Mouse (Mus musculus): ENCODE data around the gene Vars. TPM values are rescaled to one million over a fixed set of nuclear protein-coding genes. Genes with fewer than 3 reads are reported as not detected.

The Vars gene
- total and polyA plus RNA-seq, 2 experiments from 2014 or later: 40.9 to 97.8 TPM

- no peak overlapping the region for H3K9ac ChIP-seq (replicated peaks; ENCODE audit: low read length, poor library complexity, severe bottlenecking)
- no peak for ATAC-seq (ENCODE audit: low FRiP score)
- no peak for DNase-seq (ENCODE audit: low spot score)
- H3K4me3 ChIP-seq (ENCODE audit: low read depth, low read length): no peak overlapping the region
- no peaks in the 10 kb centered on the region for H3K9me3 ChIP-seq (ENCODE audit: low read length)
- TF ChIP-seq CTCF (IDR thresholded peaks at IDR 0.05): no peak
- H3K27ac ChIP-seq (ENCODE audit: low read depth, low read length): peak overlapping the region; percentile 49; the same call in 1 of the 2 replicates
- WGBS: 65% methylated on average over 12 of the region's 12 CpGs
- H3K36me3 ChIP-seq (ENCODE audit: insufficient read depth, low read length): no peaks in the 10 kb centered on the region
- H3K4me1 ChIP-seq (ENCODE audit: insufficient read depth, low read length): no peaks in the 10 kb centered on the region
- peak overlapping the region; percentile 54; the same call in 1 of the 2 replicates for H3K4me2 ChIP-seq (ENCODE audit: low read depth, low read length, poor library complexity, severe bottlenecking)
- no peaks in the 10 kb centered on the region for H3K27me3 ChIP-seq (ENCODE audit: insufficient read depth, low read length)
Observed at GRCm38 (mm10) chr17:35052271-35052798, 51.5 kb downstream of the Vars start.

GRCm38 (mm10) chr17:35055691-35056495 lies 55.1 kb downstream of the Vars start:
- no peak for TF ChIP-seq CTCF (IDR thresholded peaks at IDR 0.05)
- no peak overlapping the region for H3K4me2 ChIP-seq (ENCODE audit: low read depth, low read length, poor library complexity, severe bottlenecking)
- peaks cover 4% of the 10 kb centered on the region; the same call in 1 of the 2 replicates for H3K4me1 ChIP-seq (ENCODE audit: insufficient read depth, low read length)
- H3K4me3 ChIP-seq (ENCODE audit: low read depth, low read length): no peak overlapping the region
- no peak for DNase-seq (ENCODE audit: low spot score)
- ATAC-seq (ENCODE audit: low FRiP score): no peak
- no peak overlapping the region for H3K9ac ChIP-seq (replicated peaks; ENCODE audit: low read length, poor library complexity, severe bottlenecking)
- H3K9me3 ChIP-seq (ENCODE audit: low read length): no peaks in the 10 kb centered on the region
- 90% methylated on average over 7 of the region's 7 CpGs for WGBS
- no peaks in the 10 kb centered on the region for H3K36me3 ChIP-seq (ENCODE audit: insufficient read depth, low read length)
- no peaks in the 10 kb centered on the region for H3K27me3 ChIP-seq (ENCODE audit: insufficient read depth, low read length)
- H3K27ac ChIP-seq (ENCODE audit: low read depth, low read length): no peak overlapping the region

GRCm38 (mm10) chr17:35057090-35057489 lies 56.3 kb downstream of the Vars start:
- Histone ChIP-seq H3K4me3 (ENCODE audit: low read depth, low read length) (no peak overlapping the region), H3K4me2 (ENCODE audit: low read depth, low read length, poor library complexity, severe bottlenecking) (no peak overlapping the region), H3K9ac (replicated peaks; ENCODE audit: low read length, poor library complexity, severe bottlenecking) (no peak overlapping the region), H3K9me3 (ENCODE audit: low read length) (no peaks in the 10 kb centered on the region), H3K27ac (ENCODE audit: low read depth, low read length) (no peak overlapping the region), H3K4me1 (ENCODE audit: insufficient read depth, low read length) (peaks cover 4% of the 10 kb centered on the region; the same call in 1 of the 2 replicates), H3K27me3 (ENCODE audit: insufficient read depth, low read length) (no peaks in the 10 kb centered on the region), H3K36me3 (ENCODE audit: insufficient read depth, low read length) (peaks cover 6% of the 10 kb centered on the region; the same call in 1 of the 2 replicates)
- WGBS: 86% methylated on average over 3 of the region's 3 CpGs
- DNase-seq (ENCODE audit: low spot score) (no peak), ATAC-seq (ENCODE audit: low FRiP score) (no peak)
- no peak for TF ChIP-seq CTCF (IDR thresholded peaks at IDR 0.05)

- Histone ChIP-seq H3K4me2 (ENCODE audit: low read depth, low read length, poor library complexity, severe bottlenecking) (peak overlapping the region; percentile 79), H3K27me3 (ENCODE audit: insufficient read depth, low read length) (0 out of 2 replicates have a peak, but pooled peaks cover under 1% of the 10 kb centered on the region), H3K4me1 (ENCODE audit: insufficient read depth, low read length) (peaks cover 4% of the 10 kb centered on the region; the same call in 1 of the 2 replicates), H3K27ac (ENCODE audit: low read depth, low read length) (peak overlapping the region; percentile 26; the same call in 1 of the 2 replicates), H3K36me3 (ENCODE audit: insufficient read depth, low read length) (peaks cover 6% of the 10 kb centered on the region; the same call in 1 of the 2 replicates), H3K9ac (replicated peaks; ENCODE audit: low read length, poor library complexity, severe bottlenecking) (peak overlapping the region; percentile 76; the same call in 1 of the 2 replicates), H3K4me3 (ENCODE audit: low read depth, low read length) (peak overlapping the region; percentile 72), H3K9me3 (ENCODE audit: low read length) (no peaks in the 10 kb centered on the region)
- whole genome bisulfite sequencing: 68% methylated on average over 9 of the region's 9 CpGs
- DNase-seq (ENCODE audit: low spot score) (no peak), ATAC-seq (ENCODE audit: low FRiP score) (no peak)
- TF ChIP-seq CTCF (IDR thresholded peaks at IDR 0.05): no peak
Observed at GRCm38 (mm10) chr17:35058316-35058715, 57.5 kb downstream of the Vars start.

GRCm38 (mm10) chr17:35058911-35059892 lies 58.4 kb downstream of the Vars start, which contains the start of gene Ddah2:
Gene Ddah2, plus strand, starts transcription at chr17:35059035.
- peak; percentile 81 for TF ChIP-seq CTCF (IDR thresholded peaks at IDR 0.05)
- Histone ChIP-seq H3K36me3 (ENCODE audit: insufficient read depth, low read length) (peaks cover 6% of the 10 kb centered on the region; the same call in 1 of the 2 replicates), H3K27ac (ENCODE audit: low read depth, low read length) (peak within 1 kb of the TSS; percentile 82), H3K9ac (replicated peaks; ENCODE audit: low read length, poor library complexity, severe bottlenecking) (peak within 1 kb of the TSS; percentile 76), H3K27me3 (ENCODE audit: insufficient read depth, low read length) (peaks cover 8% of the 10 kb centered on the region; the same call in 1 of the 2 replicates), H3K4me2 (ENCODE audit: low read depth, low read length, poor library complexity, severe bottlenecking) (peak within 1 kb of the TSS; percentile 79), H3K9me3 (ENCODE audit: low read length) (no peaks in the 10 kb centered on the region), H3K4me1 (ENCODE audit: insufficient read depth, low read length) (peaks cover 4% of the 10 kb centered on the region; the same call in 1 of the 2 replicates), H3K4me3 (ENCODE audit: low read depth, low read length) (peak within 1 kb of the TSS; percentile 72)
- DNase-seq (ENCODE audit: low spot score) (peak; percentile 96), ATAC-seq (ENCODE audit: low FRiP score) (peak; percentile 89)
- WGBS: under 1% methylated on average over 57 of the region's 57 CpGs
